Mouse (Mus musculus) layer of hippocampus, adult 2 months (tissue): ENCODE measurements at regions not wholly inside any gene's neighbourhood (a gene's known extent, or its start where the extent isn't known, plus 50 kb on each side); places are given as distances from the start of the nearest gene placed in this dataset.
A peak's percentile ranks its signal among the peaks of the same experiment; 100 is the strongest.

Experiments
- DNase-seq, 2 experiments: peaks; one replicate each; pipeline ENCODE4 v3.0.0; 2022; ENCODE audit warnings: low spot score in 2 of 2
- H3K27ac ChIP-seq: fragments of 200-600 bp; 2 replicates; pipeline ENCODE4 v1.8.1; 2022
- H3K4me3 ChIP-seq: fragments of 200-600 bp; 2 replicates; pipeline ENCODE4 v1.8.1; 2022; ENCODE audit warnings: mild to moderate bottlenecking
- CTCF ChIP-seq: fragments of 200-600 bp; conservative IDR thresholded peaks from 2 replicates; pipeline ENCODE4 v1.8.1; 2022; ENCODE audit warnings: antibody characterized with exemption, mild to moderate bottlenecking, moderate library complexity

GRCm38 (mm10) chr3:156232111-156232510 is 329.5 kb upstream of the Negr1 start:
- DNase-seq: peak in 1 of 2 experiments; percentile 12
- no peak for TF ChIP-seq CTCF
- no peak overlapping the region for H3K4me3 ChIP-seq
- no peak overlapping the region for H3K27ac ChIP-seq

- Histone ChIP-seq H3K4me3 (no peak overlapping the region), H3K27ac (no peak overlapping the region)
- no peak for DNase-seq
- no peak for TF ChIP-seq CTCF
These were observed 325.6 kb upstream of the Negr1 start for GRCm38 (mm10) chr3:156235955-156236354.

GRCm38 (mm10) chr3:156252256-156252861 is 309.2 kb upstream of the Negr1 start:
- DNase-seq: no peak
- Histone ChIP-seq H3K27ac (no peak overlapping the region), H3K4me3 (no peak overlapping the region)
- TF ChIP-seq CTCF: no peak

DNA sequence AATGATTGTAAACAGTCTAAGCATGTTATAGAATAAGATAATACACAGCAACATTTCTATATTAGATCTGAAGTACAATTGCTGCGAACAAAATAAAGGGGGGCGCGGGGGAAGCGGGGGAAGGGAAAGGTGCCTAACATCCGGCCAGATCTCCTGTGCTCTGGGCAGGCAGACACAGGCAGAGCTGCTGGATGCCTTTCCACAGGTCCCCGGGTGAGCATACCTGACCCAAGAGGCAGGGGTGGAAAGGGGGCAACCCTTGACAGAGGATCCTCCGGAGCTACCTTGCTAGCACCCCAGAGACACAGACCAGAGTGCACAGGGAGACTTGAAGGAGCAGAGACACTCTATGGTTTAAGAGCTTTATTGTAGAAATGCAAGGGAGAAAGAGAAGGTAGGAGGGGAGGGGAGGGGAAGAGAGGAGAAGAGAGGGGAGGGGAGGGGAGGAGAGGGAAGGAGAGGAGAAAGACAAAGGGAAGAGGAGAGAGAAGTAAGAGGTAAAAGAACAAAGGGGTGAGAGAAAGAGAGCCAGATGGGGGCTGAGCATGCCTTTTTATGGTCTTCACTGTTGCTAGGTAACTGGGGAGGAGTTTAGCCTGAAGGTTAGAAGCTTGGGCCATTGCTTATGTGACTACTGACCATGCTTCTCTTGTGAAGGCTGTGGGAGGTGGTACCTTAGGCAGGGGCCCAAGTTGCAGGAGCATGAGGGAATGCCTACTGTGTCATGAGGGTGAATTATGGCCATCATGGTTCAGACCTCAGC is 308.2 kb upstream of the Negr1 start:
- DNase-seq: no peak
- no peak for TF ChIP-seq CTCF
- H3K4me3 ChIP-seq: no peak overlapping the region
- H3K27ac ChIP-seq: no peak overlapping the region

- TF ChIP-seq CTCF: no peak
- Histone ChIP-seq H3K4me3 (no peak overlapping the region), H3K27ac (no peak overlapping the region)
- DNase-seq: no peak
These were observed 304.9 kb upstream of the Negr1 start for GRCm38 (mm10) chr3:156256719-156257118.

DNA sequence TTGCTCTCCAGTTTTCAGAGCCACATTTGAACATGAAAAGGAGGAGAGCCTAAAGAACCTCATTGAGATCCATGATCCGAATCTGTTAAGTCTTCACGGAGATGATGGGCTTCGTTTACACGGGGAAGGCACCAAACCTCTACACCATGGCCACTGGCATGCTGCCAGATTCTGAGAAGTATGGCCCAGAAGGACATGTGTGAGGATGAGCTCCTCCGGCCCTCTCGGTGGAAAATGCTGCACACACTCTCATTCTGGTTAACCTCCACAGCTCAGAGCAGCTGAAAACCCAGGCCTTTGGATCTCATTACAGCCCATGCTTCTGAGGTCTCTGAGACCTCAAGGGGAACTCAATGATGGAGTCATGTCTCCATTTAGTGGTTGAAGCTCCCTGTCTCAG is 296.9 kb upstream of the Negr1 start:
- no peak for DNase-seq
- Histone ChIP-seq H3K27ac (no peak overlapping the region), H3K4me3 (no peak overlapping the region)
- no peak for TF ChIP-seq CTCF

DNA sequence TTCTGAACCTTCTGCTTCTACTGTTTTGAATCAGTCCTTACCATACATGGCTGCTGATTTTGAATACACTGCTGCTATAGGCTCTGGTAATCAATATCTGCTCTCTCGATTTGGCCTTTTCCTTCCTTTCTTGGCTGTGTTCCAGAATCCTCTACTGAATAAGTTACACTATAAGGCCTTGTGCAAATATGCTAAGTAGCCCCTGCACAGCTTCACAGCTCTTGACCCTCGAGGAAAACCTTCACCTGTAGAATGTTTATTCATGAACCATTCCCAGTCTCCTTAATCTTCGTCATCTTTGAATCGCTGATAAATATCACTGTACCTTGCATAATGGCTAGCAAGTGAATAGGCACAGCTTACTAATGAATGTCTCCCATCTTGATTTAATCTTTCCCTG is 293.9 kb upstream of the Negr1 start:
- no peak for DNase-seq
- no peak for TF ChIP-seq CTCF
- Histone ChIP-seq H3K27ac (no peak overlapping the region), H3K4me3 (no peak overlapping the region)

- Histone ChIP-seq H3K4me3 (no peak overlapping the region), H3K27ac (no peak overlapping the region)
- DNase-seq: no peak
- TF ChIP-seq CTCF: no peak
These were observed 261.4 kb upstream of the Negr1 start for GRCm38 (mm10) chr3:156299984-156300770.

- no peak overlapping the region for H3K27ac ChIP-seq
- no peak for TF ChIP-seq CTCF
- no peak for DNase-seq
- H3K4me3 ChIP-seq: no peak overlapping the region
These were observed 260.3 kb upstream of the Negr1 start for GRCm38 (mm10) chr3:156301302-156301701.

- DNase-seq: no peak
- H3K4me3 ChIP-seq: no peak overlapping the region
- no peak for TF ChIP-seq CTCF
- H3K27ac ChIP-seq: no peak overlapping the region
These were observed 259.8 kb upstream of the Negr1 start for GRCm38 (mm10) chr3:156301745-156302144.

GRCm38 (mm10) chr3:156304174-156304573 is 257.4 kb upstream of the Negr1 start:
- H3K27ac ChIP-seq: no peak overlapping the region
- no peak overlapping the region for H3K4me3 ChIP-seq
- no peak for TF ChIP-seq CTCF
- no peak for DNase-seq

DNA sequence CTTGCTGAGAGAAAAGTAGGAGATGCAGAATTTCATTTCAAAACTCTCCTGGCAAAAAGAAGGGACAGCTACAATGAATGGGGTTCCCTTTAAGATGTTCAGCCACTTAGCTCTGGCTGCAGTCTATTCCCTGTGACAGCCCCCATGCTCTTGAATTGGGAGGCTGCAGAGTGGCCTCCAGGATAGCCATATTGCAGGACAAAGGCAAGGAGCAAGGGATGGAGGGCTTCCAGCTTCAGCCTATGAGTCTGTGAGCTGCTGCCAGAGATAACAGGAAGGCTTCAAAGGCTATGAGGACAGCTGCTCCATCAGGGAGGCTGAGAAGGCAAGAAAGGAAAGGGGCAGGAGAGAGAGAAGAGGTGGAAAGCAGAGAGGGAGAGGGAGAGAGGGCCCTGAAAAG is 256.5 kb upstream of the Negr1 start:
- TF ChIP-seq CTCF: no peak
- Histone ChIP-seq H3K4me3 (no peak overlapping the region), H3K27ac (no peak overlapping the region)
- no peak for DNase-seq

DNA sequence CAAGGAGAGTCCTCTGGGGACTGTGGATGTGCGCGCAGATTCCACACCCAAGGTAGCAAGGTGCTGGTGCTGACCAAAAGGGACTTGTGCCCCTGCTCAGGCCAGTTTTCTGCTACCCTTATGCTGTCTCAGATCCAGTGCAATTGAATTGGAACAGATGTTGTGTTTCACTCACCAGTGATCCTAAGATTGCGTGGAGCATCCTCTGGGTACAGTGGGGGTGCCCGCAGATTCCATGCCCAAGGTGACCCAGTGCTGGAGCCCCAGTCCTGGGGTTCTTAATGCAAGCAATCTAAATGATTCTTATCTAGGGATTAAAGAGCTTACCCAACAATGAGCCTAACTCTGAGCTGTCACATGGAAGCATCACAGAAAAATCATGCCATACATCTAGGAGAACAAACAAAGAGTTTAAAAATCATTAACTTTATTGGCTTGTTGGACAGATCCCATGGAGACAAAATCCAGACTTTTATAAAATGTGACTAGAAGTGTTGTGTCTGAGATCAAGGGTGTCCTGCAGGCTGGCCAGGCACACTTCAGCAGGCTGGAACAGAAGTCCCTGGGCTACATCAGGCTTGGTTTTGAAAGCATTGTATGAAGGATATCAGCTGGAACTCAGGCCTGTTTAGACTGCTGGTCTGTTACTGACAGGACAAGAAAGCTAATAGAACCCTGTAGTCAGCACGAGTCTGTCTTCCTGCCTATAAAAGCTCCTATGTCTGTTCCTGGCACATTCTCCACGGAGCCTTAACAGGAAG is 226.4 kb upstream of the Negr1 start:
- TF ChIP-seq CTCF: no peak
- H3K27ac ChIP-seq: no peak overlapping the region
- H3K4me3 ChIP-seq: no peak overlapping the region
- no peak for DNase-seq
